Comparison of ENCODE assay signal across 7 mouse cellular contexts in the genomic region with DNA sequence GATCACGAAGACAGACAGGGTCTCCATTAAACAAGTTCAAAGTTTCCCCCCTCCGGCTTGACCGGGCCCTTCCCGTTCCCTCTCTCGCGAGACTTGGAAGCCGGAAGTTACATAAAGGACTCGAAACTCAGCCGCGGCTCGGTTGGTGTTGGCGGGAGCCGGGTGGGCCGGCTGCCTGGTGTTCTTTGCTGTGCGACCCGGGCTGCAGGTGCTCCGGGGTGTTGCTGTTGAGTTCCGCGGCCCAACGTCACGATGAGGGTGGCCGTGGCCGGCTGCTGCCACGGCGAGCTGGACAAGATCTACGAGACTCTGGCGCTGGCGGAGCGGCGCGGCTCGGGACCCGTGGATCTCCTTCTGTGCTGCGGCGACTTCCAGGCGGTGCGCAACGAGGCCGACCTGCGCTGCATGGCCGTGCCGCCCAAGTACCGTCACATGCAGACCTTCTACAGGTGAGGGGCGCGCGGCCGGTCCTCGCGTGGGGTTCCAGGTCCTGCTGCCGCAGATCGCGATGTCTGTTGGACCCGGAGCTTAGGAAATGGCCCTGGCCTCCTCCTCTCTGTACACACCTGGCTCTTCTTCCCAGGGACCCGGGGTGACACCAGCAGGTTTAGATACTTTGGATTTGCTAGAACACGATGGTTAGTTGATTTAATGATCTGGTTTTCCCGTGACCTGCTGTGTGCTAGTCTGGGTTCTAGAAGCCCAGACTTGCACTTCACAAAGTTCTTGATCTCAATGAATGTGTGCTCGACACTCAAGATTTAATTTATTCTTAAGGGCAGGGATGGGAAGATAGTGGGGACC. TPM values are rescaled to one million over a fixed set of nuclear protein-coding genes. Genes with fewer than 3 reads are reported as not detected.
A peak's percentile ranks its signal among the peaks of the same experiment; 100 is the strongest.
DNase-seq lines count a peak whose midpoint lies in the region; ATAC-seq and TF ChIP-seq lines count a peak whose summit lies in the region.

A gene (plus strand): TSS at position 123 of the 804 bp plus-strand sequence.

- H3K9ac ChIP-seq in embryonic facial prominence, embryonic 11.5 days (replicated peaks; ENCODE audit: low read length): peak within 1 kb of the TSS; percentile 96
- peak within 1 kb of the TSS; percentile 90 for H3K9ac ChIP-seq in limb, embryonic 12.5 days (replicated peaks)
- peak within 1 kb of the TSS; percentile 95 for H3K9ac ChIP-seq in midbrain, embryonic 15.5 days

- no peak for TF ChIP-seq CTCF in kidney, adult 2 months (conservative IDR thresholded peaks at IDR 0.05; ENCODE audit: insufficient read depth, insufficient read length, low read depth, low read length)
- no peak for TF ChIP-seq CTCF in spleen, adult 2 months (IDR thresholded peaks at IDR 0.05; ENCODE audit: extremely low read depth, insufficient read depth, insufficient read length, insufficient replicate concordance)

- peak within 1 kb of the TSS; percentile 59 for H3K27ac ChIP-seq in embryonic facial prominence, embryonic 11.5 days (replicated peaks; ENCODE audit: low read depth, low read length)
- H3K27ac ChIP-seq in kidney, adult 2 months (ENCODE audit: insufficient read depth, low read depth, low read length): peak within 1 kb of the TSS; percentile 53; the same call in 1 of the 2 replicates
- peak within 1 kb of the TSS; percentile 87 for H3K27ac ChIP-seq in limb, embryonic 12.5 days
- peak within 1 kb of the TSS; percentile 81 for H3K27ac ChIP-seq in midbrain, embryonic 15.5 days
- peak within 1 kb of the TSS; percentile 87 for H3K27ac ChIP-seq in spleen, adult 2 months (ENCODE audit: insufficient read depth, low read length)

- H3K4me1 ChIP-seq in embryonic facial prominence, embryonic 11.5 days (ENCODE audit: control insufficient read depth, insufficient read depth, low read length): no peaks in the 10 kb centered on the region
- H3K4me1 ChIP-seq in kidney, adult 2 months (ENCODE audit: control insufficient read depth, insufficient read depth, low read length): peaks cover 3% of the 10 kb centered on the region; the same call in 1 of the 2 replicates
- H3K4me1 ChIP-seq in limb, embryonic 12.5 days (replicated peaks): peaks cover 8% of the 10 kb centered on the region
- peaks cover 11% of the 10 kb centered on the region for H3K4me1 ChIP-seq in midbrain, embryonic 15.5 days
- peaks cover 4% of the 10 kb centered on the region; the same call in 1 of the 2 replicates for H3K4me1 ChIP-seq in spleen, adult 2 months (ENCODE audit: control insufficient read depth, insufficient read depth, insufficient read length)

- peak; percentile 97 for DNase-seq in adrenal gland, postnatal 14 days
- peak; percentile 97 for DNase-seq in embryonic facial prominence, embryonic 11.5 days (ENCODE audit: low spot score)
- peak; percentile 95 to 97 for DNase-seq in heart, adult 18-20 months
- DNase-seq in kidney, adult 2 months: peak; percentile 96
- peak; percentile 83 to 91 for DNase-seq in spleen, adult 2 months (ENCODE audit: low read depth in 1 of 2, low spot score in 2 of 2)

- under 1% methylated on average over 57 of the region's 57 CpGs for WGBS in embryonic facial prominence, embryonic 11.5 days
- under 1% methylated on average over 57 of the region's 57 CpGs for WGBS in kidney, adult 2 months
- under 1% methylated on average over 57 of the region's 57 CpGs for WGBS in limb, embryonic 12.5 days
- WGBS in midbrain, embryonic 15.5 days: under 1% methylated on average over 57 of the region's 57 CpGs
- under 1% methylated on average over 57 of the region's 57 CpGs for WGBS in spleen, adult 2 months

- no peaks in the 10 kb centered on the region for H3K27me3 ChIP-seq in embryonic facial prominence, embryonic 11.5 days (ENCODE audit: control insufficient read depth, insufficient read depth, low read length)
- H3K27me3 ChIP-seq in kidney, adult 2 months (replicated peaks; ENCODE audit: control insufficient read depth, insufficient read depth, low read length): no peaks in the 10 kb centered on the region
- H3K27me3 ChIP-seq in limb, embryonic 12.5 days: peaks cover 2% of the 10 kb centered on the region; the same call in 1 of the 2 replicates
- peaks cover 5% of the 10 kb centered on the region; the same call in 1 of the 2 replicates for H3K27me3 ChIP-seq in midbrain, embryonic 15.5 days (replicated peaks)
- H3K27me3 ChIP-seq in spleen, adult 2 months (ENCODE audit: control insufficient read depth, insufficient read depth, low read length): no peaks in the 10 kb centered on the region

- no peaks in the 10 kb centered on the region; the same call in 1 of the 2 replicates for H3K36me3 ChIP-seq in embryonic facial prominence, embryonic 11.5 days (replicated peaks; ENCODE audit: control insufficient read depth, insufficient read depth, low read depth, low read length)
- H3K36me3 ChIP-seq in kidney, adult 2 months (ENCODE audit: control insufficient read depth, insufficient read depth, low read length): no peaks in the 10 kb centered on the region; the same call in 1 of the 2 replicates
- peaks cover 18% of the 10 kb centered on the region for H3K36me3 ChIP-seq in limb, embryonic 12.5 days
- H3K36me3 ChIP-seq in midbrain, embryonic 15.5 days (replicated peaks): 0 out of 2 replicates have a peak, but pooled peaks cover 10% of the 10 kb centered on the region
- H3K36me3 ChIP-seq in spleen, adult 2 months (ENCODE audit: control insufficient read depth, insufficient read depth, low read length): peaks cover 8% of the 10 kb centered on the region

- ATAC-seq in embryonic facial prominence, embryonic 11.5 days (replicated peaks; ENCODE audit: insufficient number of reproducible peaks, low FRiP score, low TSS enrichment, low read depth): peak; percentile 89
- ATAC-seq in limb, embryonic 12.5 days (ENCODE audit: insufficient number of reproducible peaks, insufficient read depth, low FRiP score, low TSS enrichment, low read depth): peak; percentile 85
- ATAC-seq in midbrain, embryonic 15.5 days (replicated peaks): peak; percentile 97

- peak within 1 kb of the TSS; percentile 94 for H3K4me3 ChIP-seq in embryonic facial prominence, embryonic 11.5 days (ENCODE audit: low read depth, low read length)
- H3K4me3 ChIP-seq in kidney, adult 2 months (ENCODE audit: insufficient read depth, low read depth, low read length): peak within 1 kb of the TSS; percentile 94
- H3K4me3 ChIP-seq in limb, embryonic 12.5 days (replicated peaks): peak within 1 kb of the TSS; percentile 94
- H3K4me3 ChIP-seq in midbrain, embryonic 15.5 days: peak within 1 kb of the TSS; percentile 95
- H3K4me3 ChIP-seq in spleen, adult 2 months (ENCODE audit: extremely low read depth, insufficient read depth, insufficient read length): peak within 1 kb of the TSS; percentile 79

- H3K4me2 ChIP-seq in embryonic facial prominence, embryonic 11.5 days (ENCODE audit: low read depth, low read length): peak within 1 kb of the TSS; percentile 74
- peak within 1 kb of the TSS; percentile 74 for H3K4me2 ChIP-seq in limb, embryonic 12.5 days
- H3K4me2 ChIP-seq in midbrain, embryonic 15.5 days: peak within 1 kb of the TSS; percentile 71

- no peaks in the 10 kb centered on the region for H3K9me3 ChIP-seq in embryonic facial prominence, embryonic 11.5 days (replicated peaks; ENCODE audit: control insufficient read depth, low read length)
- H3K9me3 ChIP-seq in limb, embryonic 12.5 days: no peaks in the 10 kb centered on the region
- no peaks in the 10 kb centered on the region for H3K9me3 ChIP-seq in midbrain, embryonic 15.5 days

- peak; percentile 67 for TF ChIP-seq POLR2A in kidney, adult 2 months (IDR thresholded peaks at IDR 0.05; ENCODE audit: low read depth, low read length)
- peak; percentile 73 for TF ChIP-seq POLR2A in spleen, adult 2 months (IDR thresholded peaks at IDR 0.05; ENCODE audit: low read depth, low read length)

RNA-seq across cellular contexts. Expression of the gene that starts here (rescaled TPM):
- total RNA-seq in adrenal gland, postnatal 14 days (2021): 15.4 and 15.6 TPM in 2 replicates
- polyA plus RNA-seq in embryonic facial prominence, embryonic 11.5 days (2014; fragmentation: Nextera tagmentation; extraction: Ambion mirVana): 32.7 and 34.8 TPM in 2 replicates
- total RNA-seq in heart, adult 18-20 months (2021): 1 to 10 TPM; 5.6 to 6.9 TPM
- 6.5 and 6.7 TPM in 2 replicates for polyA plus RNA-seq in kidney, adult 2 months (2012; rRNA removed)
- polyA plus RNA-seq in limb, embryonic 12.5 days (2016; fragmentation: Nextera tagmentation; extraction: Ambion mirVana): 32.7 and 34.1 TPM in 2 replicates
- 24.5 and 26.2 TPM in 2 replicates for polyA plus RNA-seq in midbrain, embryonic 15.5 days (2015; fragmentation: Nextera tagmentation; extraction: Ambion mirVana)
- polyA plus RNA-seq in spleen, adult 2 months (2012; rRNA removed): 6.7 and 12.2 TPM in 2 replicates

Comparison
In these comparisons a context has a peak if more than half of its experiments do, and no peak if none do; other contexts are left out.
1. Peak in every context shown above with its lines: DNase-seq, ATAC-seq, H3K4me3 ChIP-seq and H3K27ac ChIP-seq.